Mouse (Mus musculus) bone marrow, adult 2 months (tissue): ENCODE results near the gene Lin7a.

Source experiments
- CTCF ChIP-seq: fragments of 200-500 bp; IDR thresholded peaks from 2 replicates; pipeline ENCODE4 v1.5.1; 2011; ENCODE audit warnings: low read length, control low read depth; ENCODE audit not compliant: control insufficient read depth, insufficient read depth
- POLR2A ChIP-seq: fragments of 200-500 bp; IDR thresholded peaks from 2 replicates; pipeline ENCODE4 v1.6.1; 2011; ENCODE audit warnings: low read depth, mild to moderate bottlenecking, control low read depth, low read length, borderline replicate concordance; ENCODE audit not compliant: control insufficient read depth

DNA sequence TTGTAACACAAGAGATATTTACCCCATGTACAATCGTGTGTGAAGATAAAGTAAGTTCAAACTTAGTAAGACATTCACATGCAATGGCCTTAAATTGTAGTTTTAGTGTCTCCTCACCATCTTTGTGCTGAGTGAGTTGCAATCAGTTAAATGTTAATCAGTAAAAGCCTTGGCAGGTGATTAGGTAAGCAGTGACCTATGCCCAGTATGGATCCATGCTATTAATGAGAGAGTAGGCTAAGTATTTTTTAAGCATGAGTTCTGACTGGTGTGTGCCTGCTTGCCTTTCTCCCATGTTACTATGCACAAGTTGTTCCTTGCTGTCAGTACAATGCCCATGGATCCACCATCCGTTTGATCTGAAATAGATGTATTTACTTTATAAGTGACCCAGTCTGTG lies 44.6 kb downstream of the Lin7a start:
- TF ChIP-seq POLR2A (no peak), CTCF (no peak)
